Mouse (Mus musculus) heart, embryonic 14.5 days (tissue): Measurements from ENCODE around the gene Terf2ip. TPM values are rescaled to one million over a fixed set of nuclear protein-coding genes. Genes with fewer than 3 reads are reported as not detected.

Experiments
- ATAC-seq: fragments of 200-750 bp; cut with Nextera tagmentation; 2 replicates; pipeline ENCODE4 v1.8.0; 2017; ENCODE audit warnings: low read depth, moderate TSS enrichment; ENCODE audit not compliant: insufficient number of reproducible peaks, insufficient read depth, low FRiP score
- H3K27ac ChIP-seq, 2 experiments: fragments of 200-500 bp in 1 of 2; fragments of 300-500 bp in 1 of 2; sonication (generic) in 1 of 2; replicated peaks in 1 of 2; 2 replicates each; pipeline ENCODE4 v1.5.1; 2012 to 2014; ENCODE audit warnings: low read depth in 2 of 2, low read length in 2 of 2, control low read depth in 1 of 2, mild to moderate bottlenecking in 1 of 2, mixed read lengths in 1 of 2; ENCODE audit not compliant: control insufficient read depth in 1 of 2, insufficient read depth in 1 of 2
- H3K27me3 ChIP-seq: fragments of 300-500 bp; sonication (generic); 2 replicates; pipeline ENCODE4 v1.6.1; 2014; ENCODE audit warnings: mild to moderate bottlenecking, low read length, control low read depth; ENCODE audit not compliant: control insufficient read depth, insufficient read depth
- H3K36me3 ChIP-seq: fragments of 300-500 bp; sonication (generic); 2 replicates; pipeline ENCODE4 v1.6.1; 2014; ENCODE audit warnings: mild to moderate bottlenecking, control low read depth, low read length, mixed read lengths; ENCODE audit not compliant: control insufficient read depth, insufficient read depth
- H3K4me1 ChIP-seq, 2 experiments: fragments of 200-500 bp in 1 of 2; fragments of 300-500 bp in 1 of 2; sonication (generic) in 1 of 2; 2 replicates each; pipeline ENCODE4 v1.6.1; 2012 to 2014; ENCODE audit warnings: low read length in 2 of 2, control low read depth in 1 of 2, mixed read lengths in 1 of 2; ENCODE audit not compliant: control insufficient read depth in 2 of 2, insufficient read depth in 2 of 2
- H3K4me2 ChIP-seq: fragments of 300-500 bp; sonication (generic); 2 replicates; pipeline ENCODE4 v1.6.1; 2014; ENCODE audit warnings: mild to moderate bottlenecking, low read length
- H3K4me3 ChIP-seq, 2 experiments: fragments of 200-500 bp in 1 of 2; fragments of 300-500 bp in 1 of 2; sonication (generic) in 1 of 2; 2 replicates each; pipeline ENCODE4 v1.5.1; 2012 to 2014; ENCODE audit warnings: low read length in 2 of 2, mild to moderate bottlenecking in 2 of 2, control low read depth in 1 of 2, low read depth in 1 of 2, moderate library complexity in 1 of 2; ENCODE audit not compliant: control insufficient read depth in 1 of 2, insufficient read depth in 1 of 2
- H3K9ac ChIP-seq: fragments of 300-500 bp; sonication (generic); 2 replicates; pipeline ENCODE4 v1.6.1; 2014; ENCODE audit warnings: mild to moderate bottlenecking, low read length
- H3K9me3 ChIP-seq: fragments of 300-500 bp; sonication (generic); 2 replicates; pipeline ENCODE4 v1.6.1; 2016; ENCODE audit warnings: low read length, control low read depth; ENCODE audit not compliant: control insufficient read depth
- WGBS: fragments of 180-500 bp; shearing (Covaris S2); extraction: QIAGEN DNeasy Blood & Tissue Kit; methylation state at CpG from one replicate; pipeline ENCODE4 v1.1.7; 2014; 5-methylcytosine and 5-hydroxymethylcytosine counted together
- polyA plus RNA-seq: library from polyadenylated mRNA; unstranded; fragments of >200 nt; fragmentation: Nextera tagmentation; extraction: Ambion mirVana; gene quantifications from 2 replicates; pipeline ENCODE4 v1.2.1, GENCODE M21; 2014

Terf2ip gene
- polyA plus RNA-seq, result 18.8 and 19.8 TPM in 2 replicates

GRCm38 (mm10) chr8:112010997-112011815, at the start of gene Terf2ip, which contains the start of gene Kars:
Gene Terf2ip (plus strand): TSS chr8:112011398.
Gene Kars (minus strand): TSS chr8:112011323.
- no peaks in the 10 kb centered on the region for H3K27me3 ChIP-seq
- peaks cover 22% of the 10 kb centered on the region for H3K36me3 ChIP-seq
- peak within 1 kb of the TSS; percentile 82 for H3K9ac ChIP-seq
- peak within 1 kb of the TSS; percentile 76 for H3K4me2 ChIP-seq
- H3K4me3 ChIP-seq, result peak within 1 kb of the TSS; percentile 74 to 95
- under 1% methylated on average over 61 of the region's 61 CpGs for WGBS
- H3K9me3 ChIP-seq, result no peaks in the 10 kb centered on the region
- peak; percentile 86 for ATAC-seq
- H3K27ac ChIP-seq, result peak within 1 kb of the TSS; percentile 37 to 73
- H3K4me1 ChIP-seq, result peaks cover 2 to 17% of the 10 kb centered on the region in 2 experiments; a peak in 3 of 4 replicates

- H3K4me2 ChIP-seq, result peak overlapping the region; percentile 16
- H3K27me3 ChIP-seq, result no peaks in the 10 kb centered on the region
- H3K27ac ChIP-seq, result peak overlapping the region; percentile 26 to 46; a peak in 3 of 4 replicates
- H3K9ac ChIP-seq, result no peak overlapping the region
- no peaks in the 10 kb centered on the region for H3K9me3 ChIP-seq
- peaks cover 6 to 13% of the 10 kb centered on the region in 2 experiments for H3K4me1 ChIP-seq
- no peak for ATAC-seq
- H3K4me3 ChIP-seq, result no peak overlapping the region
- peaks cover 6% of the 10 kb centered on the region; the same call in 1 of the 2 replicates for H3K36me3 ChIP-seq
- 24% methylated on average over 1 of the region's 1 CpGs for WGBS
Measured at GRCm38 (mm10) chr8:111962589-111962988, 48.6 kb upstream of the Terf2ip start.

DNA sequence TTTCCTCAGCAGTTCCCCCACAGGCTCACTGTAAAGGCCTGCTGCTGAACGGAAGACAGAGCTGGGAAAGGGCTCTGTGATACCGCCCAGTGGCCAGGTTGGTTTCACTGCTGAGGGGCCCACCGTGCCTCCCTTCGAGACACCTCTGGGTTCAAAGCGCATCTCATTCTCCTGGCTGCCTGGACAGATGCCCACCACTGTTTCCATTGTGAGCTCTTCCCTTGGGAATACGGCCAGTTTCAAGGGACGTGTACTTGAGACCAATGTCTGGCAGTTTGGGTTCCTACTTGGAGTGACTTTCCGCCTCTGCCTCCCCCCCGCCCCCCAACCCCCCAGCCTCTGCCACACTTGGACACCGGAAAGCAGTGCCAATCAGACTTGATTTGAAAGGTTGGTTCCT, 48.1 kb upstream of the Terf2ip start:
- Histone ChIP-seq H3K9me3 (no peaks in the 10 kb centered on the region), H3K27me3 (no peaks in the 10 kb centered on the region), H3K4me1 (peaks cover 6 to 13% of the 10 kb centered on the region in 2 experiments), H3K4me2 (peak overlapping the region; percentile 16), H3K9ac (no peak overlapping the region), H3K36me3 (peaks cover 10% of the 10 kb centered on the region), H3K4me3 (no peak overlapping the region), H3K27ac (peak overlapping the region; percentile 26 to 46; a peak in 3 of 4 replicates)
- WGBS, result 49% methylated on average over 10 of the region's 10 CpGs
- no peak for ATAC-seq

DNA sequence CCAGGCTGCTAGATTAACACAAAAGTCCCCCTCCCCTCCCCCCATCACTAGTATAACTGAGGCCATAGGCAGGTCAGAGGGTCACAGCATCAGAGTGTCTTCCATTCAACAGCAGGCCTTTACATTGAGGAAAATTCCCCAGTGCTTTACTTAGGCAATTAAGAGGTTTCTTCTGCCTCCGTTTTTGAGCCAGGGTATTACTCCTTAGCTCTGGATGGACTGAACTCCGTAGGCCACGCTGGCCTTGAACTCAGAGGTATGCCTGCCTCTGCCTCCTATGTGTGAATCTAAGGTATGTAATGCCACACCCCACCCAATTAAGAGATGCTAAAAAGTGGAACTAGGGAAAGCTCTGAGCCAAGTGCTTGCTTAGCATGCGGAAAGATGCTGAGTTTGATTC, 47.7 kb upstream of the Terf2ip start:
- Histone ChIP-seq H3K9me3 (no peaks in the 10 kb centered on the region), H3K36me3 (peaks cover 15% of the 10 kb centered on the region), H3K4me1 (peaks cover 6 to 13% of the 10 kb centered on the region in 2 experiments), H3K27ac (no peak overlapping the region), H3K4me3 (no peak overlapping the region), H3K4me2 (no peak overlapping the region), H3K27me3 (no peaks in the 10 kb centered on the region), H3K9ac (no peak overlapping the region)
- ATAC-seq, result no peak
- WGBS, result 87% methylated on average over 4 of the region's 4 CpGs

DNA sequence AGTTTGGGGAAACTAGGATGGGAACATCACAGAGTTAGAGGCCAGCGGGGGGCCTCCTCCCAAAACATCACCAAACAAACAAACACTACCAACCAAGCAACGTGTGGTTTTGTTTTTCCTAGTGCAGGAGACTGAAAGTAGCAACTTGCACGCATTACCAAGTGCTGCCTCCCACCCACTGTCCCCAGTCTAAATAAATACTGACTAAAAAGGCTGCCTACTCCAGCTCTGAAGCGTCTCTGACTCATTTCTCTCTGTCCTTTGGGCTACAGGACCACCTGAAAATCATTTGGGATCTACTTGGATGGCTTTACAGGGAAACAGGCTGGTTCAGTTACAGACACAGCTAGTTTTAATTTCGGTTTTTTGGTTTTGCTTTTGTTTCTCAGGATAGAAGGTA, 46.8 kb upstream of the Terf2ip start:
- Histone ChIP-seq H3K27me3 (no peaks in the 10 kb centered on the region), H3K4me3 (no peak overlapping the region), H3K4me2 (no peak overlapping the region), H3K36me3 (peaks cover 13% of the 10 kb centered on the region; the same call in 1 of the 2 replicates), H3K27ac (no peak overlapping the region), H3K4me1 (peaks cover 6 to 13% of the 10 kb centered on the region in 2 experiments), H3K9me3 (no peaks in the 10 kb centered on the region), H3K9ac (no peak overlapping the region)
- ATAC-seq, result no peak
- WGBS, result 51% methylated on average over 5 of the region's 5 CpGs

DNA sequence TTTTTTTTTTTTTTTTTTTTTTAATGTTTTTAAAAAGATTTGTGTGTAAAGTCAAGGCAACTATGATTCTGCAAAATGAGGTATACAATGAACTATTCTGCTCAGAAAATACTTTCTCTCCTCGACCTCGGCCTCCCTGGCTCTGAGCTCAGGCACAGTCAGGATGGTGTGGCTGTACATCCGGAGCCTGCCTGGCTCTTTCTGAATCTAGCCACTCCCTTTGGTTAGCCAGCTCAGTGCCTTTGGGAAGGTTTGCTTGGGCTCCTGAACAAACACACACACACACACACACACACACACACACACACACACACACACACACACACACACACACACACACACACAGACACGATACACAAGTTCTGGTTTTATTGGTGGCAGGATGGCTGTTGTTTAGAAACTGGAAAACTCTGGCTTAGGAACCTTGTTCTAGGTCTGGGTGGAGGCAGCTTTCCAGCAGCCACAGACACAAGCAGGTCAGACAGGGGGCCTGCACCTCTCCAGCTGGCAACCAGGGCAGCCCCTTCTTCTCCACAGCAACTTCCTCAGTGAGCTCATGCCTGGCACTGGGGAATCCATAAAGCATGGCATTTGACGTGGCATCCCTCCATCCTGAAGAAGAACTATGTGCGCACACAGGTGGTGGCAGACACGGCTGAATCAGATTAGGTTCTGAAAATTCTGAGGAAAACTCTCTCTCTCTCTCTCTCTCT, 46.2 kb upstream of the Terf2ip start:
- H3K27ac ChIP-seq, result no peak overlapping the region
- WGBS, result 66% methylated on average over 7 of the region's 7 CpGs
- no peak overlapping the region for H3K4me2 ChIP-seq
- peaks cover 13% of the 10 kb centered on the region; the same call in 1 of the 2 replicates for H3K36me3 ChIP-seq
- peaks cover 6 to 13% of the 10 kb centered on the region in 2 experiments for H3K4me1 ChIP-seq
- ATAC-seq, result no peak
- no peak overlapping the region for H3K9ac ChIP-seq
- no peaks in the 10 kb centered on the region for H3K27me3 ChIP-seq
- H3K4me3 ChIP-seq, result no peak overlapping the region
- H3K9me3 ChIP-seq, result no peaks in the 10 kb centered on the region

DNA sequence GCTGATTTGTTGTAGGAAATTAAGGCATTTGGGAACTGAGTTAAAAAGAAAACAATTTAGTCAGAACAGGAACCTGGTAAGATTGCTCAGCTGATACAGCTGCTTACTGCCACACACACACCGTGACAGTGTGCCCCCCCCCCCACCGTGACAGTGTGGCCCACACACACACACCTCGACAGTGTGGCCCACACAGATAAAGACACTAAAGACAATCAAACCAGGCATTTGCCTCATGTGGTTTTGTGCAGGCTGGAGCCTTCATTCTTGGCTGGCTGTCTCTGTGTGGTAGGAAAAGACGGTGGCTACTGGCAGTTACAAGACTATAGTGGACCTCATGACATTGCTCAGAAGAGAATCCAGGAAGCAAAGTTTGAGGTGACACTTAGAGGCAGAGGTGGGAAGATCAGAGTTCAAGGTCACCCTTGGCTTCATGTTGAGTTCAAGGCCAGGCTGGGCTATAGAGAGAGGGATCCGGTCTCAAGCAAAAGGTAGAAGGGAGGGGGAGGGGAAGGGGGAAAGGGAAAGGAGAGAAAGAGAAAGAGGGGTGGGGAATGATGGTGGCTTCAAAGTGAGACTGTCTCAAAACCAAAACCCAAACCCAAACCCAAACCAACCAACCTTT, 43.8 kb upstream of the Terf2ip start:
- H3K4me2 ChIP-seq, result no peak overlapping the region
- peaks cover 5 to 11% of the 10 kb centered on the region in 2 experiments for H3K4me1 ChIP-seq
- no peaks in the 10 kb centered on the region for H3K27me3 ChIP-seq
- H3K9me3 ChIP-seq, result no peaks in the 10 kb centered on the region
- no peak overlapping the region for H3K9ac ChIP-seq
- no peak overlapping the region for H3K27ac ChIP-seq
- peaks cover 21% of the 10 kb centered on the region for H3K36me3 ChIP-seq
- WGBS, result 76% methylated on average over 5 of the region's 5 CpGs
- ATAC-seq, result no peak
- H3K4me3 ChIP-seq, result no peak overlapping the region
